Mouse (Mus musculus) liver, postnatal 0 days (tissue): ENCODE measurements around the gene Efl1.

Experiments used
- CTCF ChIP-seq: sonication (generic); IDR thresholded peaks from 2 replicates; pipeline ENCODE4 v1.5.1; 2016; ENCODE audit warnings: antibody characterized with exemption, low read depth
- EP300 ChIP-seq: IDR thresholded peaks from 2 replicates; pipeline ENCODE4 v1.6.1; 2016; ENCODE audit warnings: antibody characterized with exemption, low read depth, mild to moderate bottlenecking

DNA sequence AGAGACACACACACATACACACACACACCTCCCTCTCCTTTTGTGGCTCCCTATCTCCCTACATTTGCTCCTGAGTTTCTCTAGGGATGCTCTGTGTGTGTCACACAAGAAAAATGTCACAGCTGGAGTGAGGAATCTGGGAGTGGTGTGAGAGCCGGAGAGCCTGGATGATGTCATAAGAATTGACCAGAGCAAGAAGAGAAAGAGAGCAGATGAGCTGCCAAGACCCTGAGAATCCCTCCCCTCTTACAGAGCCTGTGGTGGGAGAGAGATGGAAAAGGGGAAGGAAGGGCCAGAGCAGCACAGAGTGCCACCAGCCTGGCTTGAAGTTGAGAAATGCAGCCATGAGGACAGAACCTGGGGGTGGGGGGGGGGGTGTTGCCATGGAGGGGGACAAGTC, 174.1 kb downstream of the Efl1 start:
- TF ChIP-seq CTCF = no peak
- TF ChIP-seq EP300 = no peak
